Mouse (Mus musculus) testis, adult 2 months (tissue): ENCODE measurements around the gene Antxr1.

ENCODE experiments used
- CTCF ChIP-seq: fragments of 200-500 bp; IDR thresholded peaks from 2 replicates; pipeline ENCODE4 v1.5.1; 2012; ENCODE audit warnings: low read depth, mild to moderate bottlenecking, inconsistent platforms, low read length, moderate library complexity; ENCODE audit not compliant: control insufficient read depth, insufficient read depth, insufficient replicate concordance
- POLR2A ChIP-seq: fragments of 200-500 bp; IDR thresholded peaks from 2 replicates; pipeline ENCODE4 v1.6.1; 2012; ENCODE audit warnings: low read depth, mild to moderate bottlenecking, inconsistent platforms, low read length, moderate library complexity; ENCODE audit not compliant: control insufficient read depth

- TF ChIP-seq POLR2A (no peak), CTCF (no peak)
Measured at GRCm38 (mm10) chr6:87354441-87354840, 18.8 kb upstream of the Antxr1 start.
